Mouse (Mus musculus): ENCODE data around the gene Mpped2. TPM values are rescaled to one million over a fixed set of nuclear protein-coding genes. Genes with fewer than 3 reads are reported as not detected.

Gene Mpped2
- polyA plus RNA-seq, 1 experiment from 2014 or later = 149 TPM

GRCm38 (mm10) chr2:106710862-106711477 lies 17.9 kb downstream of the Mpped2 start:
- Histone ChIP-seq H3K4me3 (no peak overlapping the region), H3K4me1 (replicated peaks) (peaks cover 18% of the 10 kb centered on the region), H3K4me2 (no peak overlapping the region), H3K27ac (replicated peaks) (no peak overlapping the region), H3K27me3 (no peaks in the 10 kb centered on the region), H3K9me3 (no peaks in the 10 kb centered on the region), H3K9ac (no peak overlapping the region), H3K36me3 (no peaks in the 10 kb centered on the region)
- ATAC-seq (ENCODE audit: low FRiP score, low read depth) = no peak
- WGBS = 30% methylated on average over 7 of the region's 7 CpGs

GRCm38 (mm10) chr2:106711506-106711905 lies 18.4 kb downstream of the Mpped2 start:
- Histone ChIP-seq H3K9me3 (no peaks in the 10 kb centered on the region), H3K4me2 (no peak overlapping the region), H3K27me3 (no peaks in the 10 kb centered on the region), H3K36me3 (no peaks in the 10 kb centered on the region), H3K9ac (no peak overlapping the region), H3K4me1 (replicated peaks) (peaks cover 19% of the 10 kb centered on the region), H3K4me3 (no peak overlapping the region), H3K27ac (replicated peaks) (no peak overlapping the region)
- ATAC-seq (ENCODE audit: low FRiP score, low read depth) = no peak
- WGBS = 67% methylated on average over 6 of the region's 6 CpGs

- Histone ChIP-seq H3K9ac (no peak overlapping the region), H3K4me2 (no peak overlapping the region), H3K27ac (replicated peaks) (no peak overlapping the region), H3K36me3 (no peaks in the 10 kb centered on the region), H3K27me3 (no peaks in the 10 kb centered on the region), H3K4me3 (no peak overlapping the region), H3K4me1 (replicated peaks) (peaks cover 19% of the 10 kb centered on the region), H3K9me3 (no peaks in the 10 kb centered on the region)
- no peak for ATAC-seq (ENCODE audit: low FRiP score, low read depth)
- WGBS = 45% methylated on average over 4 of the region's 4 CpGs
These were observed 20.1 kb downstream of the Mpped2 start for GRCm38 (mm10) chr2:106713151-106713550.

GRCm38 (mm10) chr2:106715674-106716364 lies 22.8 kb downstream of the Mpped2 start:
- peak; percentile 51 for ATAC-seq (ENCODE audit: low FRiP score, low read depth)
- Histone ChIP-seq H3K27ac (replicated peaks) (0 out of 2 replicates have a peak overlapping the region, but pooled peaks have one; percentile 12), H3K4me1 (replicated peaks) (peaks cover 31% of the 10 kb centered on the region)

GRCm38 (mm10) chr2:106716365-106716717 lies 23.3 kb downstream of the Mpped2 start:
- H3K36me3 ChIP-seq = no peaks in the 10 kb centered on the region
- H3K9ac ChIP-seq = no peak overlapping the region
- no peak overlapping the region for H3K4me3 ChIP-seq
- peaks cover 28% of the 10 kb centered on the region for H3K4me1 ChIP-seq (replicated peaks)
- H3K27me3 ChIP-seq = no peaks in the 10 kb centered on the region
- peak overlapping the region; percentile 18 for H3K4me2 ChIP-seq
- no peak for ATAC-seq (ENCODE audit: low FRiP score, low read depth)
- no peaks in the 10 kb centered on the region for H3K9me3 ChIP-seq
- 62% methylated on average over 7 of the region's 7 CpGs for WGBS
- H3K27ac ChIP-seq (replicated peaks) = no peak overlapping the region

More at GRCm38 (mm10) chr2:106715674-106716364, 22.8 kb downstream of the Mpped2 start:
- 15% methylated on average over 10 of the region's 10 CpGs for WGBS
- Histone ChIP-seq H3K36me3 (no peaks in the 10 kb centered on the region), H3K4me2 (peak overlapping the region; percentile 18), H3K27me3 (no peaks in the 10 kb centered on the region), H3K9me3 (no peaks in the 10 kb centered on the region), H3K4me3 (no peak overlapping the region), H3K9ac (no peak overlapping the region)

GRCm38 (mm10) chr2:106718888-106719287 lies 25.8 kb downstream of the Mpped2 start:
- 89% methylated on average over 5 of the region's 5 CpGs for WGBS
- no peak overlapping the region for H3K9ac ChIP-seq
- no peak overlapping the region for H3K4me2 ChIP-seq
- H3K4me3 ChIP-seq = no peak overlapping the region
- peaks cover 26% of the 10 kb centered on the region for H3K4me1 ChIP-seq (replicated peaks)
- no peaks in the 10 kb centered on the region for H3K36me3 ChIP-seq
- H3K9me3 ChIP-seq = no peaks in the 10 kb centered on the region
- no peak for ATAC-seq (ENCODE audit: low FRiP score, low read depth)
- H3K27me3 ChIP-seq = no peaks in the 10 kb centered on the region
- no peak overlapping the region for H3K27ac ChIP-seq (replicated peaks)

GRCm38 (mm10) chr2:106719434-106719833 lies 26.4 kb downstream of the Mpped2 start:
- H3K9ac ChIP-seq = no peak overlapping the region
- no peaks in the 10 kb centered on the region for H3K36me3 ChIP-seq
- H3K27me3 ChIP-seq = no peaks in the 10 kb centered on the region
- H3K4me3 ChIP-seq = no peak overlapping the region
- peaks cover 26% of the 10 kb centered on the region for H3K4me1 ChIP-seq (replicated peaks)
- no peak overlapping the region for H3K4me2 ChIP-seq
- H3K27ac ChIP-seq (replicated peaks) = no peak overlapping the region
- ATAC-seq (ENCODE audit: low FRiP score, low read depth) = no peak
- no peaks in the 10 kb centered on the region for H3K9me3 ChIP-seq
- WGBS = 77% methylated on average over 3 of the region's 3 CpGs

GRCm38 (mm10) chr2:106720644-106721043 lies 27.6 kb downstream of the Mpped2 start:
- H3K27me3 ChIP-seq = no peaks in the 10 kb centered on the region
- no peaks in the 10 kb centered on the region for H3K36me3 ChIP-seq
- H3K9me3 ChIP-seq = no peaks in the 10 kb centered on the region
- no peak overlapping the region for H3K9ac ChIP-seq
- no peak overlapping the region for H3K4me3 ChIP-seq
- ATAC-seq (ENCODE audit: low FRiP score, low read depth) = no peak
- WGBS = 36% methylated on average over 5 of the region's 5 CpGs
- H3K4me2 ChIP-seq = no peak overlapping the region
- H3K4me1 ChIP-seq (replicated peaks) = peaks cover 21% of the 10 kb centered on the region
- H3K27ac ChIP-seq (replicated peaks) = peak overlapping the region; percentile 42; the same call in 1 of the 2 replicates

GRCm38 (mm10) chr2:106722020-106722419 lies 29.0 kb downstream of the Mpped2 start:
- H3K9ac ChIP-seq = no peak overlapping the region
- H3K4me1 ChIP-seq (replicated peaks) = peaks cover 12% of the 10 kb centered on the region
- H3K9me3 ChIP-seq = no peaks in the 10 kb centered on the region
- no peak for ATAC-seq (ENCODE audit: low FRiP score, low read depth)
- H3K27me3 ChIP-seq = no peaks in the 10 kb centered on the region
- 93% methylated on average over 4 of the region's 4 CpGs for WGBS
- no peak overlapping the region for H3K4me2 ChIP-seq
- H3K36me3 ChIP-seq = no peaks in the 10 kb centered on the region
- no peak overlapping the region for H3K27ac ChIP-seq (replicated peaks)
- no peak overlapping the region for H3K4me3 ChIP-seq

- no peaks in the 10 kb centered on the region for H3K27me3 ChIP-seq
- WGBS = 69% methylated on average over 6 of the region's 6 CpGs
- H3K9me3 ChIP-seq = no peaks in the 10 kb centered on the region
- H3K9ac ChIP-seq = no peak overlapping the region
- H3K4me2 ChIP-seq = no peak overlapping the region
- no peak overlapping the region for H3K27ac ChIP-seq (replicated peaks)
- H3K4me1 ChIP-seq (replicated peaks) = 0 out of 2 replicates have a peak, but pooled peaks cover 9% of the 10 kb centered on the region
- no peaks in the 10 kb centered on the region for H3K36me3 ChIP-seq
- H3K4me3 ChIP-seq = no peak overlapping the region
- no peak for ATAC-seq (ENCODE audit: low FRiP score, low read depth)
These were observed 37.0 kb downstream of the Mpped2 start for GRCm38 (mm10) chr2:106729951-106730564.

- H3K9me3 ChIP-seq = no peaks in the 10 kb centered on the region
- no peak overlapping the region for H3K4me2 ChIP-seq
- H3K4me3 ChIP-seq = no peak overlapping the region
- H3K4me1 ChIP-seq (replicated peaks) = peaks cover 10% of the 10 kb centered on the region; the same call in 1 of the 2 replicates
- H3K27ac ChIP-seq (replicated peaks) = no peak overlapping the region
- WGBS = 66% methylated on average over 8 of the region's 8 CpGs
- ATAC-seq (ENCODE audit: low FRiP score, low read depth) = no peak
- no peak overlapping the region for H3K9ac ChIP-seq
- no peaks in the 10 kb centered on the region for H3K27me3 ChIP-seq
- H3K36me3 ChIP-seq = no peaks in the 10 kb centered on the region
These were observed 37.5 kb downstream of the Mpped2 start for GRCm38 (mm10) chr2:106730608-106731007.

- no peak overlapping the region for H3K9ac ChIP-seq
- no peaks in the 10 kb centered on the region for H3K27me3 ChIP-seq
- H3K4me1 ChIP-seq (replicated peaks) = peaks cover 18% of the 10 kb centered on the region; the same call in 1 of the 2 replicates
- 93% methylated on average over 4 of the region's 4 CpGs for WGBS
- H3K36me3 ChIP-seq = no peaks in the 10 kb centered on the region
- H3K4me2 ChIP-seq = no peak overlapping the region
- no peak for ATAC-seq (ENCODE audit: low FRiP score, low read depth)
- no peak overlapping the region for H3K4me3 ChIP-seq
- no peak overlapping the region for H3K27ac ChIP-seq (replicated peaks)
- H3K9me3 ChIP-seq = no peaks in the 10 kb centered on the region
These were observed 38.4 kb downstream of the Mpped2 start for GRCm38 (mm10) chr2:106731478-106731877.

Data from hindbrain, embryonic 15.5 days (tissue).